Mouse (Mus musculus): ENCODE measurements at regions not wholly inside any gene's neighbourhood (a gene's known extent, or its start where the extent isn't known, plus 50 kb on each side); places are given as distances from the start of the nearest gene placed in this dataset.

DNA sequence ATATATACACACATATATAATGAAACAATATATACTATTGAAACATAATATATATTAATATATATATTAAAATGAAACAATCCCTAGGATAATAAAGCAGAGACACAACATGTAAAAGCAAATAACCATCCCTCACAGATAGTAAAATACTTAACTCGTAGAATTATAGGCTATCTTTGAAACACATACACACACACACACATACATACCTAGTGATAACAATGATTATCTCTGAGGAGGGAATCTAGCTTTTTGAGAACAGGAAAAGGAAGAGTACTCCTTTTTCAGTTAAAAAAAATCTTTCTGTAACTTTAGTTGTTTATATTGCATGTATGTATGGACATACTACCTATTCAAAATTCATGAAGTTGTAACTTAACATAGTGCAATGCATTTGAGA is 79.1 kb upstream of the Tank start:
- no peak overlapping the region for H3K4me2 ChIP-seq (ENCODE audit: low read depth, low read length)
- ATAC-seq = no peak
- DNase-seq = no peak
- no peak overlapping the region for H3K4me3 ChIP-seq (ENCODE audit: low read depth, low read length)
- H3K9ac ChIP-seq (replicated peaks) = no peak overlapping the region
- no peak overlapping the region for H3K27ac ChIP-seq (ENCODE audit: low read depth)
- H3K4me1 ChIP-seq (ENCODE audit: insufficient read depth) = no peaks in the 10 kb centered on the region
- no peaks in the 10 kb centered on the region for H3K36me3 ChIP-seq (replicated peaks; ENCODE audit: insufficient read depth, low read length)
- TF ChIP-seq EP300 (IDR thresholded peaks at IDR 0.05; ENCODE audit: low read depth) (no peak), CTCF (IDR thresholded peaks at IDR 0.05; ENCODE audit: low read depth) (no peak)
- H3K9me3 ChIP-seq (ENCODE audit: low read length) = no peaks in the 10 kb centered on the region
- H3K27me3 ChIP-seq (ENCODE audit: insufficient read depth, low read length) = no peaks in the 10 kb centered on the region
- 49% methylated on average over 1 of the region's 1 CpGs for WGBS (ENCODE audit: insufficient replicate concordance)

DNA sequence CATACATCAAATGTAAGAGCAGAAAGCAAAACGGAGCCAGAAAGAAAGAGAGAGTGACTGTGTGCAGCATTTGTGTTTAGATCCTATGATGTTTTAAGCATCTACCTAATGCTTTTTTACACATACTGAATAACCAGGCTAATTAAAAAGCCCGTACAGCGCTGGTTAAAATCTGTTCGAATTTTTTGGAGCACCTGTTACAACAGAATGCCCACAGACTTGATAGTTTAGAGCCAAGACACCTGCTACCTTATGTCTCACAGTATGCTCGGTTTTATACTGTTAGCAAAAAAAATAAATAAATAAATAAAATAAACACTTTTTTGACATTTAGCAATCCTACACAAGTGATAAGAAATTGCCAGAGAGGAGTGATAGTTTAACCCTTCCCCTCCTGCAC is 80.5 kb upstream of the Tank start:
- Histone ChIP-seq H3K27ac (ENCODE audit: low read depth) (no peak overlapping the region), H3K27me3 (ENCODE audit: insufficient read depth, low read length) (no peaks in the 10 kb centered on the region), H3K9me3 (ENCODE audit: low read length) (no peaks in the 10 kb centered on the region), H3K9ac (replicated peaks) (no peak overlapping the region), H3K4me1 (ENCODE audit: insufficient read depth) (no peaks in the 10 kb centered on the region), H3K4me2 (ENCODE audit: low read depth, low read length) (no peak overlapping the region), H3K36me3 (replicated peaks; ENCODE audit: insufficient read depth, low read length) (no peaks in the 10 kb centered on the region), H3K4me3 (ENCODE audit: low read depth, low read length) (no peak overlapping the region)
- TF ChIP-seq EP300 (IDR thresholded peaks at IDR 0.05; ENCODE audit: low read depth) (no peak), CTCF (IDR thresholded peaks at IDR 0.05; ENCODE audit: low read depth) (no peak)
- DNase-seq (no peak), ATAC-seq (no peak)
- 59% methylated on average over 5 of the region's 5 CpGs for WGBS (ENCODE audit: insufficient replicate concordance)

DNA sequence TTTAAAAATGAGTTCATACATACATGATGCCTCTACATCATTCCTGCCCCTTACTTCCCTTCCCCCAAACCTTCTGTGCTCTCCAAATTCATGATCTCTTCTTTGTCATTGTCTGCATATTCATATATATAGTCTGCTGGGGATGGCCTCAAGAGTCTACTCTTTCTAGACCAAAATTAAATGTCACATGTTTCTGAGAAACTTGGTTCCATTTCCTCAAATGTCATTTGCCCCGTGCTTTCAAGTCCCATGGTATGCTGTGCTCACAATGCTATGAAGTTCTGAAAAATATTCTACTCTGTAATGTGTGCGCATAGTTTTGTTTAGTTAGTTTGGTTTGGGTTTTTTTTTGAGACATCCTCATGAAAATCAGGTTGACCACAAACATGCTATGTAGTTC is 81.4 kb upstream of the Tank start:
- no peak overlapping the region for H3K9ac ChIP-seq (replicated peaks)
- ATAC-seq (no peak), DNase-seq (no peak)
- no peak overlapping the region for H3K4me3 ChIP-seq (ENCODE audit: low read depth, low read length)
- H3K9me3 ChIP-seq (ENCODE audit: low read length) = no peaks in the 10 kb centered on the region
- H3K4me1 ChIP-seq (ENCODE audit: insufficient read depth) = no peaks in the 10 kb centered on the region
- H3K36me3 ChIP-seq (replicated peaks; ENCODE audit: insufficient read depth, low read length) = no peaks in the 10 kb centered on the region
- H3K27me3 ChIP-seq (ENCODE audit: insufficient read depth, low read length) = no peaks in the 10 kb centered on the region
- WGBS (ENCODE audit: insufficient replicate concordance) = 67% methylated on average over 2 of the region's 2 CpGs
- no peak overlapping the region for H3K27ac ChIP-seq (ENCODE audit: low read depth)
- TF ChIP-seq EP300 (IDR thresholded peaks at IDR 0.05; ENCODE audit: low read depth) = no peak
- TF ChIP-seq CTCF (IDR thresholded peaks at IDR 0.05; ENCODE audit: low read depth) = no peak
- no peak overlapping the region for H3K4me2 ChIP-seq (ENCODE audit: low read depth, low read length)

DNA sequence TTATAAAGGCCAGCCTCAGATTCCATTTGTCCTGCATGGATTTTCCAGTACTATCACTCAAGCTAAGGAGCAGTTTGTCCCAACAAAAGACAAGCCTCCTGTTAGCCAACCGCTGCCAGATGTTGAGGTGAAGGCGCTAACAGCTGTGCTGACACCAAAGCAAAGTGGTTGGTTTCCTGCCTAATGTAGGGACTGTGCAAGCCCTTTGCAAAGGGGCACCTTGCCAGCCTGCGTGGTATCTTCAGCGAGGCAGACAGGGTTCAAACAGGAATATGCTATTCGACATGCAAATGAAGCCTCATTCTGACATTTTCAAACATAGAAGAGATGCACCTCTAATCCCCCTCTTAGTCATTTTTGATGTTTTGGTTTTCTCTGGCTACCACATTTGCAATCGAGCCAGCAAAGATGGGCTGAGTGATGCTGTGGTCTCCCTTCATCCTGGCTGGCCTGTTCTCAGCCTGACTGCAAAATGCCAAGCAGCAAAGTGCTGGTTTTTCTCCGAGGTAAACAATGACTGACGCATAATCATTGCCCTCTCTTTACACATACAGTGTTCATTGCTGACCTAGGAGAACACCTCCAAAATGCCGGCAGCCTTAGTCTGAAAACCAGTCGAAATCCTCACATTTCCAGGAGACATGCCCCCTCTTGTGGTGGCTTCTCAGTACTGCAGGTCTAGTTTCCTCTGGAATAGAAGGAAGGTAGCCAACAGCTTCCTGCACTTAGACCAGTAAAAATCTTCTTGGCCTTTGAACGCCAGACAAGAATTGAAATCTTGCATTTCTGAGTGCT is 84.3 kb upstream of the Tank start:
- Histone ChIP-seq H3K9me3 (ENCODE audit: low read length) (no peaks in the 10 kb centered on the region), H3K4me2 (ENCODE audit: low read depth, low read length) (no peak overlapping the region), H3K4me3 (ENCODE audit: low read depth, low read length) (no peak overlapping the region), H3K4me1 (ENCODE audit: insufficient read depth) (no peaks in the 10 kb centered on the region), H3K9ac (replicated peaks) (no peak overlapping the region), H3K36me3 (replicated peaks; ENCODE audit: insufficient read depth, low read length) (no peaks in the 10 kb centered on the region), H3K27me3 (ENCODE audit: insufficient read depth, low read length) (no peaks in the 10 kb centered on the region), H3K27ac (ENCODE audit: low read depth) (no peak overlapping the region)
- DNase-seq = peak; percentile 77
- TF ChIP-seq EP300 (IDR thresholded peaks at IDR 0.05; ENCODE audit: low read depth) (no peak), CTCF (IDR thresholded peaks at IDR 0.05; ENCODE audit: low read depth) (peak; percentile 91)
- no peak for ATAC-seq
- WGBS (ENCODE audit: insufficient replicate concordance) = 44% methylated on average over 11 of the region's 11 CpGs

DNA sequence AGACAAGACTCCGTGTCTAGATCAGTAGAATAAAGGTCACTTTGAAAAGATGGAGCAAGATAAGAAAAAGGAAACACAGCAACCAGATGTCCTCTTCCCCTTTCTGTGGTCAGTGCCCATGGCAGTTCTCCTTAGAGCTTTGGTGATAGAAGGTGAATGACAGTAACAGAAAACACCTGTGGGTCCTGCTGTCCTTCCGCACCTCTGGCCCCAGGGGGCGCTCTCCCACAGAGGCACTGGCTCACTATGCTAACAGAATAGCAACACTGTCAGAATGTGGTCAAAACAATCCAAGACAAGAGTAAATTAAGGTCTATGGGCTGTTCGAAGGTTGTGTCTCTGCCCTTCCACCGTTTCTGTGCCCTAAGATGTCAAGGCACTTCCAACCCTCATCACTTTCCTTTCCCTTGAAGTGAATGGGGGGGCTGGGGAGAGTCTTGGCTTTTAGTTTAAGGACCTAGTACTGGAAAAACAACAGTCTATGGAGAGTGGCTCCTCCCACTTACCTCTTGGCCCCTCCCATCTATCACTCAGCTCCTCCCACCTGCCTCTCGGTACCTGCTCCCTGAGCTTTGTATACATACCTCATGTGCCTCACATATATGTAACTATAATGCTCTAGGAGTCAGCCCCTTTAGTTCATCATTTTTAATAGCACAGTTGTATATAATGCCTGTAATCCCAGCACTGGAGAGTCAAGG is 86.2 kb upstream of the Tank start:
- Histone ChIP-seq H3K27me3 (ENCODE audit: insufficient read depth, low read length) (no peaks in the 10 kb centered on the region), H3K9ac (replicated peaks) (no peak overlapping the region), H3K4me2 (ENCODE audit: low read depth, low read length) (no peak overlapping the region), H3K36me3 (replicated peaks; ENCODE audit: insufficient read depth, low read length) (no peaks in the 10 kb centered on the region), H3K4me3 (ENCODE audit: low read depth, low read length) (no peak overlapping the region), H3K27ac (ENCODE audit: low read depth) (no peak overlapping the region), H3K4me1 (ENCODE audit: insufficient read depth) (no peaks in the 10 kb centered on the region), H3K9me3 (ENCODE audit: low read length) (no peaks in the 10 kb centered on the region)
- peak; percentile 63 for DNase-seq
- peak; percentile 47; the same call in 1 of the 2 replicates for ATAC-seq
- WGBS (ENCODE audit: insufficient replicate concordance) = 40% methylated on average over 6 of the region's 6 CpGs
- TF ChIP-seq CTCF (IDR thresholded peaks at IDR 0.05; ENCODE audit: low read depth) (peak; percentile 78), EP300 (IDR thresholded peaks at IDR 0.05; ENCODE audit: low read depth) (no peak)

DNA sequence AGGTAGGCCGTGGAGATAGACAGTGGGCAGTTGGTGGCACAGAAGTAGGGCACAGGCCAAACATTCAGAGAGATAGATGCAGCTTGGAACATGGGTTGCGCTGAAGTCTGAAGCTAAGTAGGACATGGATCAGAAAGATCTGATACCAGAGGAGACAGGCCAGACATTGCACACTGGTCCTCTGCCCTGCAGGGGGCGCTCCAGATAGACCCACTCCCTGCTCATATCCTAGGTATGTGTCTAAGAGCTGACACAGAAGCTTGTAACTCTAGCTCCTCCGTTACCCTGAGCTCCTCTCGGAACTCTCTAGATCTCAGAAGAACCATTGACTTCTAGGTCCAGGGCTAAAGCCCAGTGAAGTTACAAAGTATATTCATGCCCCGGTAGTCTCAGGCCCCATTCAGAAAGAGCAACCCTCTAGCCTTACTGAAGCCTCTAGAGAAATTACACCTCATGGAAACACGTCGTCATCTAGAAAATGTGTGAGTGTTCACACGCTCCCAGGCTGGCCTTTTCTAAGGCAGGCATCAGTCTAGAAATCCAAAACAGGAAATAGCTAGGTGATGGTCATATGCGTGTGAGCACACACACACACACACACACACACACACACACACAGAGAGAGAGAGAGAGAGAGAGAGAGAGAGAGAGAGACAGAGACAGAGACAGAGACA is 87.8 kb upstream of the Tank start:
- peak; percentile 48 for TF ChIP-seq CTCF (IDR thresholded peaks at IDR 0.05; ENCODE audit: low read depth)
- no peak for TF ChIP-seq EP300 (IDR thresholded peaks at IDR 0.05; ENCODE audit: low read depth)

More for the DNA sequence above, 87.8 kb upstream of the Tank start:
- H3K9ac ChIP-seq (replicated peaks) = no peak overlapping the region
- H3K36me3 ChIP-seq (replicated peaks; ENCODE audit: insufficient read depth, low read length) = no peaks in the 10 kb centered on the region
- H3K4me1 ChIP-seq (ENCODE audit: insufficient read depth) = no peaks in the 10 kb centered on the region
- H3K4me2 ChIP-seq (ENCODE audit: low read depth, low read length) = no peak overlapping the region
- WGBS (ENCODE audit: insufficient replicate concordance) = 81% methylated on average over 10 of the region's 10 CpGs
- DNase-seq = peak; percentile 32
- no peak overlapping the region for H3K4me3 ChIP-seq (ENCODE audit: low read depth, low read length)
- ATAC-seq = no peak
- no peak overlapping the region for H3K27ac ChIP-seq (ENCODE audit: low read depth)
- H3K27me3 ChIP-seq (ENCODE audit: insufficient read depth, low read length) = no peaks in the 10 kb centered on the region
- no peaks in the 10 kb centered on the region for H3K9me3 ChIP-seq (ENCODE audit: low read length)
